Mouse (Mus musculus) WW6 (cell line): ENCODE data around the gene Sprtn.

Experiments used
- DNase-seq: peaks from one replicate; pipeline ENCODE4 v3.0.0-alpha.2; 2013; ENCODE audit warnings: low read depth, low spot score

Sprtn gene

DNA sequence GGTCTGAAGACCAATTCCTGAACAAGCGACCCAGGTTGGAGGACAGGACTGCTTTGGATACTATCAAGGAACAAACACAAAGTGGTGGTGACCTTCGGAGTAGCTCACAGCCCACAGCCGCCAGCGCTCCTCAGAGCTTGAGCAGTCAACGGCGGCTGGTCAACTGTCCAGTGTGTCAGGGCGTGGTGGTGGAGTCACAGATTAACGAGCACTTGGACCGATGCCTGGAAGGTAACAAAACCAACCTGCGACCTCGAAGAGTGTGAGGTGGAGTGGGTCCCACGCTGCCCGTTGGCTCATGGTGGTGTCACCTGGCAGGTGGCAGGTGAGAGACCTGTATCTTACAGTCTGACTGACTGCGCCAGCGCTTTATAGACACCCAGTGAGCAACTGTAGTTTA is 5.5 kb downstream of the Sprtn start:
- no peak for DNase-seq

DNA sequence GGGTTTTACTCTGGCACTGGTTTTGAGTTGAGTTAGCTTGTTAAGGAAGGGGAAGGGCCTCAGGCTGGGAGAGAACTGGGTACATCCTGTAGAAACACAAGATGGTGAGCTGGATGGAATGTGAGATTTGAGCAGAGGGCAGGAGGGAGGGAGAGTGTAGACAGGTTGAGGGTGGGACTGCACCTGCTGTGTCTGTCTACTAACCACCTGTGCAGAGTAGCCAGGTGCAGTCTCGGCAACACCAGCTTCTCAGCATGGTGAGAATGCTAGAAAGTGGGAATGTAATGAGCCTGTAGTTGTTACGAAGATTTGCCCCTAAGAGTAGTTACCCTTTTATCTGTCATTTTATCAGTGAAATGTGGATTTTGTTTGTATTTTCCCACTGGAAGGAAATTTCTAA is 7.8 kb downstream of the Sprtn start:
- no peak for DNase-seq

DNA sequence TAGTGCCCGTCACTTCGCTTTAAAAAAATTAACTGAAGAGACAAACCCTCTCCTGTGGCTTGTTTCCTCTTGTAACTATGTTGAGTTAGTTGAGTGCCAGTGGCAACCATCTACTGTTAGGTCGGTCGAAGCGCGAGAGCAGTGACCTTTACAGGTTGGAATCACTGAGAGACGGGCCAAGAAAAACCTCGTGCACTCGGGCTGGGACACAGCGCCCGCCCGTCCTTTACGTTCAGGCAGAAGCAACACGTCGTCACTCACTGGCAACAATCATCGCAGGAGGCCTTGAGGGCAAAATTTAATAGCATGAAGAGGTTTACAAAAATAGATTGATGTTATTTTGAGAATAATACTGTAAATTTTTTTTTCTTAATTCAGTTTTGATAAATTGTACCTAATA is 12.2 kb downstream of the Sprtn start:
- no peak for DNase-seq

DNA sequence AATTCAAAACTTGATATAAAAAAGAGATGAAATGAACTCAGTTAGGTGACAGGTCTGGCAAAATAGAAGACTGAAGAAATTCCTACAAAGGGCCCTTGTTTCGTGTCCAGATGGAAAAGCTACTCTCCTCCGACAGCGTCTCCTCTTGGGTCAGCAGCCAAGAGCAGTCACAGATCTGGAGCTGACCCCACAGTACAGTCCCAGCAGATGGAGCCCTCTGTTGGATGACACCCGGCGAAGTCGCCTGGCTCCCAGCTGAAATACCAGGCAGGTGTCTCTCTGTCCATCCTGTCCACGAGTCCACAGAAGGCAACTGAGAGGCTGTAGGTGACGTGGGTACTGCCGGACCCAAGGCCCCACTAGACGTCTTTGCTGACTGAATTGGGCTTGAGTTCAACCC is 12.7 kb downstream of the Sprtn start:
- no peak for DNase-seq

DNA sequence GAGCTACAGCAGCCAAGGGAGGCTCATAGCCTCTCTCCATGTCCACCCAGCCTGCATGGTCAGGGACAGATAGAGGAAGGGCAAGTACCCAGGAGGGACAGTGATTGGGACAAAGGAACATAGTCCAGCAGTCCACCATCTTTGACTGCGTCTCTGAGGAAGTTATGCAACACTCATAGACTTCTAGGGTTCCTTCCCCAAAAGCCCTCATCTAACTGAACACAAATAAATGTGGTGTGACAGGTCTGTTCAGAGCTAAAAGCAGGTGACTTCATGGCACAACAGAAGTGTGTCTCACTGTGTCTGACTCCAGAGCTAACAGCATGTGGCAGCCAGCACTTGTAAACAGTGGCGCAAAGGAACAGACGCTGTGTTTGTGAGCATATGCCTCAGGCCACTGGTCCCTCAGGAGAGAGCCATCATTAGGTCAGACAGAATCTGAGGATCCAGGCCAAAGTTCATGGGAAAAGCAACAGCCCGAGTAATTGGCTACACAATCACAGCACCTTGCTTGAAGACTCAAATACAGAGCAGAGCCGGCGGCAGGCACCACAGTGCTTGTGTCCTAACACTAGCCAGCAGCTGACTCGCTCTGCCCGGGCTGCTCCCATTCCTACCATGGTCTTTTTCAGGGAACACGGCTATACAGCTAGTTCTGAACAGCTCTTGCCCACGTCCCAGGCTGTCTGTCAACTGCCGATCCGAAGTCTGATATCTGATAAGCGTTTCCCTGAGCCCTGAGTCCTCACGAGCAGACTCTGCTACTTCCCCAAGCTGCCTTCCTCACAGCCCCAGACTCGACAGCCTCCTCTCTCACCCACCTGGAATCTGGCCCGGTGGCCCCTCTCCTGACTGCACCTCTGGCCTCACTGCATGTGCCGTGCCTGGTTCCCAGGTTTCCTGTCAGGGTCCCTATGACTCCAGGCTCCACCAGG is 14.5 kb downstream of the Sprtn start:
- no peak for DNase-seq

DNA sequence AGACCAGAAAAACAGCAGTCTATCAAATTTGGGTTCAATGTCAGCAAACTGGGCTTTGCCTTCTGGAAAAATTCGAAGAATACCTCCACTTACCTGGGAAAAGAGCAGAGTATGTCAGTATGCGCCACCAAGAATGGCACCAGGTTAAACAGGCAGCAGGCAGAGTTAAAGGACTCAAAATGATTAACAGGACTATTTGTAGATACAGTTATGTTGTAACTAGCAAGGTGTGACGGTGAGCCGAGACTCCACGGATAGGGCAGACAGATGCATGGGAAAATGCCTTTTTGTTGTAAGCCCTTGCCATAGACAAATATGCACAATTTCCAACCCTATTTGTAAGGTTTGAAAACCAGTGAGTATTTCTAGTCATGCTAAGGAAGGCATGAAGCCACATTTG is 16.4 kb downstream of the Sprtn start:
- DNase-seq: no peak

DNA sequence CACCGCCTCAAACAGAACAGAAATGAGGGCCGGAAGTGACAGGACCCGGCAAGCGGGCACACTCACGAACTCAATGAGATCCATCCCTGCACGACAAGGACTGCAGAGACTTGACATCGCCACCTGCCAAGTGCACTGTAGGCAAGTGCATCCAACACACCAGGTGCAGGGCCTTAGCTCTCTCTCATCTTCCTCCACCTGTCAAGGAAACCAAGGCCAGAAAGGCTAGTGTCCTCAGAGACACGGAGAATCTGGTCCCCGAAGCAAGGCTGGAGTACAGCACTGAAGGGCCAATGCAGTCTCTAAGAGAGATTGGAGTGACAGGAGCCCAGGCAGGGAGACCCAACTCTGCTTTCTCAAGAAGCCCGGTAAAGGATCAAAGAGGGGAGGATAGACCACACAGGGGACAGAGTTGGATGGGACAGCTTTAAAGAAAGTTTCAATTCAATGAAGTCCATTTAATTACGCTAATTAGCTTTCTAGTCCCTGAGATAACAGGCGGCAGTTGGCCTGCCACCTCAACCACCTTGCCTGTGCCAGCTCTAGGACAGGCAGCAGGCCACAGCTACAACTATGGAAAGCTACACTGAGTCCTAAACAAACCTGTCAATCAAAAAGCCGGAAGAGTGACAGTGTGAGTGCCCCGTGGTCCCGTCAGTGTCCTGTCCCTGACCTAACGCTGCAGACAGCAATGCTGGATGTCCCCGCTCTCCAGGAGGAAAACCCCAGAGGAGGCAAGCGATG is 20.2 kb downstream of the Sprtn start:
- no peak for DNase-seq

DNA sequence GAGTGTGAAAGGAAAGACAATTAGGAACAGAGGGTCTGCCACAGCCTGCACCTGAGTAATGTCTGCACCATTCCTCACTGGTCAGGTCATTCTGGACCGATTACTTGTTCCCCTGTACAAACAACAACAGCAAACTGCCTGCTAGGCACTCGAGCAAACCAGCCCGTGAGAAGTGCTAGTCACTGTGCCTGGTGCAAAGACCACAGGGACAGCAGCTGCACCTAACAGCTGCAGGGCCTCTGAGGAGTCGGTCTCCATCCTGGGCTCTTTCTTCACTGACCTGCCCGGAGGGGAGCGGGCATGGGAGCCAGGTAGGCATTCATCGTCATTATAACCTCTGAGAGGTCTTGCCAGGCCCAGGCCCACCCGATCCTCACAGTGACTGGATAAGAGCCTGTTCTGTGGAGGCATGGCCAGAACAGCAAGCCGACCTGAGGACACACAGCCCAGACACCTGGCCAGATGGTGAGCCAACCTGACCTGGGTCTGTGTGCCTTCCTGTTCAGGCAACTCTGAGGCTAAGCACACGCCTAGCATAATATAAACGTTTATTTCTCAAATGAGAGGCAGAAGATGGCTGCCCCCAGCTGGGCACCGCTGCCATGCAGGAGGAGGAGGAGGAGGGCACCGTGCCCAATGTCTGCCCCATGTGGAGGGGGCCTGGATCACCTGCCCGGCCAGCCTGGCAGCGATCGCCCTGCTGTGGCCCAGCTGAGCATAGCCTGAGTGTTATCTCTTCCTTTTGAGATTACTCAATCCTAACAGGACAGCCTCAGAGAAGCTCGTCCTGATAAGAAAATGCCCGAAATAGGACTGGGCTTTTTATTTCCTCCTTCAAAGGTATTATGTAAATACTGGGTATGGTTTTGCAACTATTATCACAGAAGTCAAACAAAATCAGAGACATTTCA is 23.9 kb downstream of the Sprtn start:
- no peak for DNase-seq

DNA sequence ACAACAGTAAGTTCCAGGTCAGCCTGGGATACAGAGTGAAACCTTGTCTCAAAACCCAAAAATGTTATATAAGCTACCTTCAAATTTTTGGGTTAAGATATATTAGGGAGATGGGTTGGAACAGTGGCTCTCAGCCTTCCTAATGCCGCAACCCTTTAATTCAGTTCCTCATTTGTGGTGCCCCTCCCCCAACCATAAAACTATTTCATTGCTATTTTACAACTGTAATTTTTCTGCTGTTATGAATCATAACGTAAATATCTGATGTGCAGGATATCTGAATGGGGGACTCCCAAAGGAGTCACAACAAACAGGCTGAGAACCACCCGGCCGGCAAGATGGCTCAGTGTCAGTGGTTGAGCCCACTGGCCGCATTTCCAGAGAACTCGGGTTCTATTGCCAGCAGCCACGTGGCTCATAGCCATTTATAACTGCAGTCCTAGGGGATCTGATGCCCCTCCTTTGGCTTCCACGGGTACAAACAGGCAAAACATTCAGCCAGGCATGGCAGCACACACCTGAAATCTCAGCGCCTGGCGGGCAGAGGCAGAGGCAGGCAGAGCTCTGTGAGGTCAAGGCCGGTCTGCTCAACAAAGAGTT is 24.9 kb downstream of the Sprtn start:
- DNase-seq: no peak

DNA sequence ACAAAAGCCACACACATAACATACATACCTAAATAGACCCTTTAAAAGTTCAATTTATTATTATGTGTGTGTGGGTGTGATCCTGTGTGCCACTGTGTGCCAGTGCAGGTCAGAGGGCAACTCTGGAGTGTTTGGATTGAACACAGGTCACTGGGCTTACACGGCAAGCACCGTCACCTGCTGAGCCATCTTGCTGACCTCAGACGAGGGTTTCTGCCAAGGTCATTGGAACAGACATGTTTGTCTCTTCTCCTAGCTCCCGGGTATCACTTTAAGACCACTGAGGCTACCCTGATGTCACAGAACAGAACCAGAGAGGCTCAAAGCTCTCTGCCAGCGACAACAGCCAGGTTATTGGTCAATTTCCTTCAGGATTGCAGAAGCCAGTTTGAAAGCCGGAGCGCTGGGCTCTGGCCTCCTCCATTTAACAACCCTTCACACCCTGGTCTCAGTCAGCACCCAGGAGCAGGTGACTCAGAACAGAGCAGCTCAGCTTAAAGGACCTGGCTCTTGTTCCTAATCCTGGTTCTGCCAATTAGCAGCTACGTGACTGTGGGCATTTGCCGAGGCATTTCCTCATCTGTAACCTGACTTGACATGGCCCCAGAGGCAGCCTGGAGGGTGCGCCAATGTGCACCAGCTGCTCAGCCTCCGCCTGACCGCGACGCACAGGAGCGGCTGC is 26.4 kb downstream of the Sprtn start:
- DNase-seq: no peak

DNA sequence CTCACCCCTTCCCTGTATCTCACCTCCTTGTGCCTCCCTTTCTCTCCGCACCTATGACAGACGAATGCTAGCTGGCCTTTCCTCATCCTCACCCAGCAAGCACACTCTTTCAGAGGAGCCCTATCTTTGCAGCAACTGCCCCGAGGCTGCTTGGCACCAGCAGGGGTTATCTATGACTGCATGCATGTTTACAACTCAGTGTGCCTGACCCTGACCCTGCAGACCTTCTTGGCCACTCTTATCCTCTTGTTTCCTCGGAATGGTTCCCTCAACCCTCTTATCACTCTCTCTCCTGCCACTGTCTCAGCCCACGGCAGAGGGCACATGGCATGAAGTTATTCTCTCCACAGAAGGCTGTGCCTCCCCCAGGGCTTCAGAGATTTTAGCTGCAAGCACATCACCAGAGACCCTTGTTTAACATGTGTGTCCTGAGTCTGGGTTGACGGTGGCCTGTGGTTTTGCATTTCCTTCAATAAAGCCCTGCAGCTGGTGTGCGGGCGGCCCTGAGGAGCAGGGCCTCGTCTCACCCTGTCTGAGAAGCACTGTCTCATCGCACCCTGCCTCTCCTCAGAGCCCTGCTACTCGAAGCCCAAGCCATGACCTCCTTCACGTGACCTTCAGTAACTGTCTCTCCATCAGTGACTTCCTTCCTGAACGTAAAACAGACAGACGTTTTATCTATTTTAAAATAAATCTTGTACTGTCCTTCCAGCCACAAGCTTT is 28.0 kb downstream of the Sprtn start:
- no peak for DNase-seq

DNA sequence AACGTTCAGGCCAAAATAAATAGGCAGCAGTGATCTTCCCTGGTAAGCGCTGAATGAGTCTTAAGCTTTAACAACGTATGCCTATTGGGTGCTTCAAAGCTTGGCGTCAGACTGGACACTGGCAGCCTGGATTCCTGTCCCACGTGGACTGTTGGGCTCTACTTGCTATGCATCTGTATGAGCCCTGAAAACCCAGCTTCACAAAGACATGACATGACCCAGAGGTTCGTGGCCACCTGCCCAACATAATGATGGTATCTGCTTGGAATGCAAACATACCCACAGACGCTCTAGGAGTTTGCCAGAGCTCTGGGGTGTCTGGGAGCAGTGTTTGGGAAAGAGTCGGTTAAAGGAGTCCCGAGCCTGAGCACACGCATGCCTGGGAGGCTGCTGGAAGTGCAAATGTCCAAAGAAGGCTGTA is 28.7 kb downstream of the Sprtn start:
- no peak for DNase-seq

DNA sequence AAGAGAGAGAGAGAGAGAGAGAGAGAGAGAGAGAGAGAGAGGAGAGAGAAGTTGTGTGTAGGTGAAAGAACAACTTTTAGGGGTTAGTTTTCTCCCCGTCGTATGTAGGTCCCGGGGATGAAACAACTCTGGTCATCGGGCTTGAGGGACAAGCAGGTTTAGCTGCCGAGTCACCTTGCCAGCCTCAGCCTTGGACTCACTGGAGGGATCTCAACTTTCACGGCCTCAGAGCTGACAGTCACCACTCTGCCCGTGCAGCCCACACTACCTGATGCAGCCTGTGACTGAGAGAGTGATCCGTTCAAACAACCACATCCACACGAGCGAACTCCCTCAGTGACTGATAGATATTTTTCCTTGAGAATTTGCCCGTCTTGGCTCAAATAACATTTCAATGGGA is 31.3 kb downstream of the Sprtn start:
- no peak for DNase-seq

DNA sequence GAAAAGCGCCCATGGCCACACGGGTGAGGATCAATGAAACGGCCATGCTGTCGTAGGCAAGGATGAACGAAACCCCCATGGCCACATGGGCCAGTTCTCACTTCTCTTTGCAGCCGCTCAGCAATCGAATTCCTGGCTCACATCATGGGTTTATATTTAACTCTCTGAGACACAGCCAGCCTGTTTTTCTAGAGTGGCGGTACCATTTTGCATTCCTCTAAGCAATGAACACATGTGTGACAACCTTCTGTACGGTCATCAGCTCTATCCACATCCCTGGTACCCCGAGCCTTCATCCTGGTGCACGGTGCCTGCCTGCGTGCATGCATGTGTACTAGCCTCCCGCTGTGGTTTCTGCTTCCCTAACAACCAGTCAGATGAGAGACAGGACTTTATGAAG is 32.4 kb downstream of the Sprtn start:
- DNase-seq: no peak

DNA sequence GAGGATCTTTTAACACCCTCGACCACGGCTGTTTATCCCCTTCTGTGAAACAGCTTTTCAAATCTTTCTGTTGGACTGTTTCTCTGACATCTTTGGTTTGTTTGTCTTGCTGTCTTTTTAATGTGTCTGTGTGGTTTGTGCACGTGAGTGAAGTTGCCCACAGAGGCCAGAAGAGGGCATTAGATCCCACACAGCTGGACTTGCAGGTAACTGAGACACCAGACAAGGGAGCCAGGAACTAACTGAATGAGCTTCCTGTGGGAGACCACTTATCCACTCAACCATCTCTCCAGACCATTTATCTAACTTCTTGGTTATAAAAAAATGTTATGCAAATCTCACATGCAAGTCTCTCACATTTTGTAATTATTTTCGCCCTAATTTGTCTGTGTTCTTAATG is 33.0 kb downstream of the Sprtn start:
- no peak for DNase-seq

DNA sequence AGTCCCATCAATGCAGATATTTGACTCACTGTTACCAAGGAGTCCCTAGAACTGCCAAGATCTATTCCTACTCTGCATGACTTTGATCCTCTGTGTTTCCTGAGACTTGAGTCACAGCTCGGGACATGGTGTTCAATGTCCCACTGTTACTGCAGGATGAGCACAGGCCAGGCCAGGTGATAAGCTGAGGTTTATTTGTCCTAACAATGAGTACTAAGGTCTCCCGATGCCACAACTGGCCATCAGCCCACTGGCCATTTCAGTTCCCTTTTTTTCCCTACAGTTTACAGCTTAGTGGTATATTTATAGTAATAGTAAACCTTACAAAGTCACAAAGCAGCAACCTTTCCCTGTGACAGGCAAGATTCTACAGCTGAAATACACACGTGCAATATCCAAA is 34.7 kb downstream of the Sprtn start:
- DNase-seq: no peak

DNA sequence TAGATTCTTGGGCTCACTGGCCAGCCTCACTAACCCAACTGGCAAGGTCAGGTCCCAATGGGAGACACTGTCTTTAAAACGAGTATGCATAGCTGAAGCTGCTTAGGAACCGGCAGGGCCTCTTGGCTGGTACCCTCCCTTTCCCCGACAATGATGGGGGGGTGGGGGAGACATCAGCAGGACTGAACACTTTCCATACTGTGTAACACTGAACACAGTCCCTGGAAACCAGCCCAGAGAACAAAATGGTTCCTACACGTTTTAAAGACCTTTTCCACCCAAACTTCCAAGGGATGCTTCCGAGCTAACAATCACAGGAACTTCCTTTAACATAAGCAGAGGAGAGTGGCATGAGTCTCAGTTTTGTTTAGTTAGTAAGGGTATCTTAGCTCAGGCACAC is 37.4 kb downstream of the Sprtn start:
- no peak for DNase-seq

DNA sequence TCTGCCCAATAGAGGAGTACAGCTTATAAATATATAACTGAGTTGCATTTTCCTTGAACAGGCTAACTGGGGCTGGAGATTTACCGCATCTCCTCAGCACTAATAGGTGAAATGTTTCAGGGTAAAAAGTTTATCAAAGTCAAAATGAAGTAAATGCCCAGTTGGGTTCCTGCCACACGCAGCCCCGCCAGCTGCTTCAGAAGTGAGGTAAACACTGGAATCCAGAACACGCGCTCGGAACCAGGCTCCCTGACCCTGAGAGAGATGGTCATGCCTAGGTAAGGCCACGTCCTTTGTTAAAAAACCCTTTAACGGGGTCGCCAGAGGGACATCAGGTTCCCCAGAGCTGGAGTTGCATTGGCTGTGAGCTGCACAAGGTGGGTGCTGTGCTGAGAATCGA is 39.0 kb downstream of the Sprtn start:
- no peak for DNase-seq

DNA sequence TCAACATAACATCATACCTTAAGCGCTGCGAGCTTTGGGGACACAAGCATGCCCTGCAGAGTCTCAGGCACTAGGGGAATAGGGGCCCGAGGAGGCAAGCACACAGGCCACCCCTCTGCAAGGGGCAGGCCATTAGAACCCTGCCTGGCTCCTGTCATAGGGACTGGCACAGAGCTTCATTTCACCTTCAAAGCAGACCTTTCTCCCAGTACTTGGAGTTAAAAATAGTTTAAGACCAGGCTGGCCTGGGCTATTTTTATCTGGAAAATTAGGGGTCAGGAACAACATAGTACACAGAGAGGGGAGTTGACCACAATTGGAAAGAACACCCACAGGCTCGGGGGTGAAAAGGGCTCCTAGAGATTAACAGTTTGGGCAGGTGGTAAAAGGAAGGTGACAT is 39.6 kb downstream of the Sprtn start:
- no peak for DNase-seq

DNA sequence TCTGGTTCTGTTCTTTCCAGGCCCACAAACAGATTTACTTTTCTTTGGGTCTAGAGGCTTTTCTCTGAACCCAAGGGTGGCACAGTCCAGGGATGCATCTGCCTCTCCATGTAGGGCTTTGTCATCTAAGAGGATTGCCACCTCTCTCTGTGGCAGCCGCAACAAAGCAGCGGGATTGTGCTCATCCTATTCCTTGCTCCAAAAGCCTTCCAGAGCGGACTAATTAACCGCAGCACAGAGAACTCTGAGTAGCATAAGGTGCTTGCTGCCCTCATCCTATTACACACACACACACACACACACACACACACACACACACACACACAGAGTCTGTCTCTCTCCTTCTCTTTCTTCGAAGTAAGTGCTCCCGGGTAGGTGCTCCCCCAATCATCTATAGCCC is 46.1 kb downstream of the Sprtn start:
- DNase-seq: no peak
